Mouse (Mus musculus) spleen, adult 2 months (tissue): Measurements from ENCODE around the gene Stk25. TPM values are rescaled to one million over a fixed set of nuclear protein-coding genes. Genes with fewer than 3 reads are reported as not detected.

ENCODE experiments used
- DNase-seq, 2 experiments: peaks; one replicate each; pipeline versions ENCODE4 v3.0.0 to v3.0.0-alpha.2; 2012 to 2021; ENCODE audit warnings: low spot score in 2 of 2, low read depth in 1 of 2
- H3K27ac ChIP-seq: fragments of 200-500 bp; 2 replicates; pipeline ENCODE4 v1.5.1; 2012; ENCODE audit warnings: low read length, inconsistent platforms; ENCODE audit not compliant: insufficient read depth
- H3K27me3 ChIP-seq: fragments of 200-500 bp; 2 replicates; pipeline ENCODE4 v1.6.1; 2012; ENCODE audit warnings: mild to moderate bottlenecking, moderate library complexity, low read length, inconsistent platforms; ENCODE audit not compliant: control insufficient read depth, insufficient read depth
- H3K36me3 ChIP-seq: fragments of 200-500 bp; 2 replicates; pipeline ENCODE4 v1.6.1; 2012; ENCODE audit warnings: mild to moderate bottlenecking, low read length, inconsistent platforms; ENCODE audit not compliant: control insufficient read depth, insufficient read depth
- H3K4me1 ChIP-seq: fragments of 200-500 bp; 2 replicates; pipeline ENCODE4 v1.6.1; 2011; ENCODE audit warnings: inconsistent platforms; ENCODE audit not compliant: control insufficient read depth, insufficient read depth, insufficient read length
- H3K4me3 ChIP-seq: fragments of 200-500 bp; 2 replicates; pipeline ENCODE4 v1.5.1; 2011; ENCODE audit warnings: mild to moderate bottlenecking, inconsistent platforms; ENCODE audit not compliant: insufficient read depth, insufficient read length; ENCODE audit errors: extremely low read depth
- CTCF ChIP-seq: fragments of 200-500 bp; IDR thresholded peaks from 2 replicates; pipeline ENCODE4 v1.5.1; 2011; ENCODE audit warnings: mild to moderate bottlenecking, inconsistent platforms; ENCODE audit not compliant: insufficient read depth, insufficient read length, insufficient replicate concordance; ENCODE audit errors: extremely low read depth
- POLR2A ChIP-seq: fragments of 200-500 bp; IDR thresholded peaks from 2 replicates; pipeline ENCODE4 v1.6.1; 2011; ENCODE audit warnings: low read depth, low read length, inconsistent platforms
- WGBS: fragments of 180-500 bp; shearing (Covaris S2); methylation state at CpG from one replicate; pipeline ENCODE4 v1.1.7; 2018; 5-methylcytosine and 5-hydroxymethylcytosine counted together
- polyA plus RNA-seq: library from polyadenylated mRNA; depleted of rRNA; stranded (reverse); fragments of >200 nt; gene quantifications from 2 replicates; pipeline ENCODE4 v1.2.3, GENCODE M21; 2012

The Stk25 gene
- polyA plus RNA-seq, 1 experiment = 65.6 TPM

- no peaks in the 10 kb centered on the region for H3K27me3 ChIP-seq
- H3K4me3 ChIP-seq = peak overlapping the region; percentile 77
- 14% methylated on average over 6 of the region's 6 CpGs for WGBS
- TF ChIP-seq CTCF (no peak), POLR2A (no peak)
- H3K27ac ChIP-seq = no peak overlapping the region; the same call in 1 of the 2 replicates
- peaks cover 3% of the 10 kb centered on the region; the same call in 1 of the 2 replicates for H3K4me1 ChIP-seq
- DNase-seq = no peak
- no peaks in the 10 kb centered on the region for H3K36me3 ChIP-seq
Measured at GRCm38 (mm10) chr1:93634481-93634891, 24.0 kb downstream of the Stk25 start.

GRCm38 (mm10) chr1:93632723-93633122 lies 25.7 kb downstream of the Stk25 start:
- no peak overlapping the region for H3K27ac ChIP-seq
- TF ChIP-seq POLR2A = no peak
- TF ChIP-seq CTCF = no peak
- peaks cover 7% of the 10 kb centered on the region for H3K36me3 ChIP-seq

GRCm38 (mm10) chr1:93630796-93631195 lies 27.7 kb downstream of the Stk25 start:
- H3K27me3 ChIP-seq = no peaks in the 10 kb centered on the region
- 83% methylated on average over 3 of the region's 3 CpGs for WGBS
- no peak for DNase-seq
- no peaks in the 10 kb centered on the region; the same call in 1 of the 2 replicates for H3K4me1 ChIP-seq
- no peak for TF ChIP-seq CTCF
- no peak for TF ChIP-seq POLR2A
- H3K36me3 ChIP-seq = peaks cover 18% of the 10 kb centered on the region
- no peak overlapping the region for H3K4me3 ChIP-seq
- H3K27ac ChIP-seq = no peak overlapping the region

More at GRCm38 (mm10) chr1:93632723-93633122, 25.7 kb downstream of the Stk25 start:
- peaks cover 3% of the 10 kb centered on the region; the same call in 1 of the 2 replicates for H3K4me1 ChIP-seq
- H3K27me3 ChIP-seq = no peaks in the 10 kb centered on the region
- 85% methylated on average over 3 of the region's 3 CpGs for WGBS
- H3K4me3 ChIP-seq = no peak overlapping the region
- no peak for DNase-seq

DNA sequence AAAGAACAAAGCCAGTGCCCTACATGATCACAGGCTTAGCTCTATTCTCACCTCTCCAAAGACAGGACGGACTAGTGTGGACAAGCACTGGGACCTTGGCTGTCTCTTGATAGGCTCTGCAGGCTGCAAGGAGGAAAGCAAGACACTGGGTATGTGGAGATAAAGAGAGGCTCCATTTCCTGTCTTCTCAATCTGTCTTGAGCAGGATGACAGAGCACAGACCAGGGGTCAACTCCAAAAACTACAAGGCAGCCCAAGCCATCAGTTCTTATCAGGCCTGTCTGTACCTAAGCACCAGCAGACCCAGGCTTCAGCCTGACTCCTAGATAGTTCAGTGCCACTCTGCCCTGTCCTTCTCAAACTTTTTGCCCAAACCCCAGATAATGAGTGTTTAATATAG lies 34.0 kb downstream of the Stk25 start:
- Histone ChIP-seq H3K36me3 (peaks cover 47% of the 10 kb centered on the region), H3K27me3 (no peaks in the 10 kb centered on the region), H3K27ac (no peak overlapping the region), H3K4me3 (no peak overlapping the region), H3K4me1 (no peaks in the 10 kb centered on the region)
- 78% methylated on average over 1 of the region's 1 CpGs for WGBS
- TF ChIP-seq POLR2A = no peak
- no peak for DNase-seq

DNA sequence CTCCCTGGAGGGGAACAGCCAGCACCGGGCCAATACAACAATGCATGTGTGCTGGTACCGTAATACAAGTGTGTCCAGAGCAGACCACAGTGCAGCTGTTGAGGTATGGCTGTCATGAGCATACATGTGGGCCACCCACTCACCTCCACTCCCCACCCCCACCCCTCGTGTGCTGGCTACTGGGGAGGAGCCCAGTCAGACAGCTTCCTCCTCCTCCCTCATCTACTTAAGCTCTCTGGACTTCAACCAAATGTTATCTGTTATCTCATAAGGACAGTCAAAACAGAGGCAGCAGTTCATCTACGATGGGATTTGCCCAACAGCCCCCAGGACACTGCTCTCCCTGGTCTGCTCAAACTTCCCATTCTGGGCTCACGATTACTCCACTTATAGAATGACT lies 39.5 kb downstream of the Stk25 start:
- 64% methylated on average over 5 of the region's 5 CpGs for WGBS
- no peaks in the 10 kb centered on the region for H3K27me3 ChIP-seq
- H3K27ac ChIP-seq = no peak overlapping the region
- DNase-seq = no peak
- no peak for TF ChIP-seq POLR2A
- TF ChIP-seq CTCF = no peak
- no peaks in the 10 kb centered on the region for H3K4me1 ChIP-seq
- H3K36me3 ChIP-seq = peaks cover 15% of the 10 kb centered on the region
- no peak overlapping the region for H3K4me3 ChIP-seq

DNA sequence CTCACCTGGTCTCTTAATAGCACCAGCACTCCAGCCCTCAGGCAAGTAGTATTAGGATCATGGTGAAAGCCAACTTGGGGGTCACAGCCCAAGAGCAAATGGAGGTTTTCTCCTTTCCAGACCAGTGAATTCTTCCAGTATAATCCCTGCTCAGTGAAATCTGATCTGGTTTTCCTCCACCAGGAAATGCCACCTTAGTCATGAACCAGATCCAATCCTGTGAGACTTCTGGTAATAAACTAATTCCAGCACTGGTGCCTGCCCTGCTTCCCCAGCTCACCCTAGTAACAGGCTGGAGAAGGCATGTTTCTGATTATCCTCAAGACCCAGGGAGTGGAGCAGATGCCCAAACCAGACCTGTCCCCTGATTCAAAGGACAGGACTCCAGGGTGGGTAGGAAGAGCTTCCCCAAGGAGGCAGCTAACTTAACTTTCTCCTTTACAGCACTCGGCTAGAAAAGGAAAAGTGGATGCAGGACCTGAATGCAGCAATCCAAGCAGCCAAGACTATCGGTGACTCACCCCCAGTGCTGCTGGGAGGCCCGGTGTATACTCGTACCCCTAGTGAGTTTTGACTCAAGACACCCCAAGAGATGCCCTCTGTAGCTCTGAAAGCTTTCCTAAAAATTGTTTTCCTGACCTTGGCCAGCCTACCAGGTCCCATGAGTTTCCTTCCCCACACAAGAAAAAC lies 40.3 kb downstream of the Stk25 start:
- no peaks in the 10 kb centered on the region for H3K4me1 ChIP-seq
- no peak overlapping the region for H3K4me3 ChIP-seq
- no peak for DNase-seq
- WGBS = 92% methylated on average over 4 of the region's 4 CpGs
- no peak overlapping the region for H3K27ac ChIP-seq
- H3K36me3 ChIP-seq = peaks cover 9% of the 10 kb centered on the region
- no peaks in the 10 kb centered on the region for H3K27me3 ChIP-seq
- TF ChIP-seq CTCF = no peak
- TF ChIP-seq POLR2A = no peak

GRCm38 (mm10) chr1:93609762-93610161 lies 48.7 kb downstream of the Stk25 start:
- no peaks in the 10 kb centered on the region for H3K27me3 ChIP-seq
- TF ChIP-seq POLR2A = no peak
- TF ChIP-seq CTCF = no peak
- no peak overlapping the region for H3K27ac ChIP-seq
- H3K4me3 ChIP-seq = no peak overlapping the region
- H3K4me1 ChIP-seq = no peaks in the 10 kb centered on the region
- H3K36me3 ChIP-seq = no peaks in the 10 kb centered on the region
- DNase-seq = no peak
- WGBS = 95% methylated on average over 8 of the region's 8 CpGs
